Mouse (Mus musculus) layer of hippocampus, adult 11-12 months (tissue): ENCODE results near the gene Il17a.
"Not testable (repeated sequence)": the region's sequence is repeated elsewhere in the genome, so short reads cannot be mapped to it uniquely, and the experiment has no call there.

Experiments
- DNase-seq: peaks from one replicate; pipeline ENCODE4 v3.0.0; 2022; ENCODE audit warnings: low spot score

Il17a gene

GRCm38 (mm10) chr1:20730903-20731302 is at the start of gene Il17a:
Il17a (plus strand) TSS chr1:20730905.
- DNase-seq = no peak

- no peak for DNase-seq
These were observed 47.9 kb upstream of the Il17a start for GRCm38 (mm10) chr1:20682849-20683248.

GRCm38 (mm10) chr1:20683386-20683785 is 47.3 kb upstream of the Il17a start:
- no peak for DNase-seq

GRCm38 (mm10) chr1:20683853-20684252 is 46.9 kb upstream of the Il17a start:
- DNase-seq = no peak

GRCm38 (mm10) chr1:20684403-20684802 is 46.3 kb upstream of the Il17a start:
- DNase-seq = no peak

- no peak for DNase-seq
These were observed 45.3 kb upstream of the Il17a start for GRCm38 (mm10) chr1:20685393-20685792.

- no peak for DNase-seq
These were observed 44.8 kb upstream of the Il17a start for GRCm38 (mm10) chr1:20685907-20686306.

- no peak for DNase-seq
These were observed 39.4 kb upstream of the Il17a start for GRCm38 (mm10) chr1:20691336-20691735.

GRCm38 (mm10) chr1:20693634-20694313 is 36.9 kb upstream of the Il17a start:
- no peak for DNase-seq

GRCm38 (mm10) chr1:20700011-20700410 is 30.7 kb upstream of the Il17a start:
- DNase-seq = no peak

- no peak for DNase-seq
These were observed 5.9 kb downstream of the Il17a start for GRCm38 (mm10) chr1:20736572-20736971.

- DNase-seq = no peak
These were observed 7.8 kb downstream of the Il17a start for GRCm38 (mm10) chr1:20738483-20738882.

GRCm38 (mm10) chr1:20740496-20740998 is 9.8 kb downstream of the Il17a start:
- no peak for DNase-seq

GRCm38 (mm10) chr1:20754439-20754838 is 23.7 kb downstream of the Il17a start:
- DNase-seq = no peak

GRCm38 (mm10) chr1:20757586-20757985 is 26.9 kb downstream of the Il17a start:
- no peak for DNase-seq

- peak; percentile 30 for DNase-seq
These were observed 29.1 kb downstream of the Il17a start for GRCm38 (mm10) chr1:20759799-20760198.

GRCm38 (mm10) chr1:20760331-20760730 is 29.6 kb downstream of the Il17a start:
- no peak for DNase-seq

- DNase-seq = no peak
These were observed 30.7 kb downstream of the Il17a start for GRCm38 (mm10) chr1:20761411-20761810.

GRCm38 (mm10) chr1:20766526-20766925 is 35.8 kb downstream of the Il17a start:
- no peak for DNase-seq

GRCm38 (mm10) chr1:20774026-20774730 is 43.5 kb downstream of the Il17a start:
- not testable (repeated sequence) for DNase-seq

GRCm38 (mm10) chr1:20778366-20778765 is 47.7 kb downstream of the Il17a start:
- DNase-seq = no peak
